Mouse (Mus musculus): ENCODE data around the gene Clec4f. TPM values are rescaled to one million over a fixed set of nuclear protein-coding genes. Genes with fewer than 3 reads are reported as not detected.

Clec4f gene
- polyA plus RNA-seq, 1 experiment: not detected

GRCm38 (mm10) chr6:83631815-83632214 lies 24.2 kb downstream of the Clec4f start:
- Histone ChIP-seq H3K27ac (ENCODE audit: insufficient read depth, low read length) (no peak overlapping the region), H3K4me1 (ENCODE audit: control insufficient read depth, insufficient read depth, low read length) (no peaks in the 10 kb centered on the region), H3K4me3 (replicated peaks; ENCODE audit: insufficient read depth, low read depth, low read length) (no peak overlapping the region), H3K27me3 (ENCODE audit: control insufficient read depth, insufficient read depth, low read length) (no peaks in the 10 kb centered on the region)
- TF ChIP-seq POLR2A (IDR thresholded peaks at IDR 0.05; ENCODE audit: borderline replicate concordance, insufficient read depth, low read length) (no peak), CTCF (IDR thresholded peaks at IDR 0.05; ENCODE audit: borderline replicate concordance, insufficient read depth, low read depth, low read length) (no peak)
- DNase-seq: no peak
- 85% methylated on average over 4 of the region's 4 CpGs for WGBS

GRCm38 (mm10) chr6:83626781-83627180 lies 29.2 kb downstream of the Clec4f start:
- no peak overlapping the region for H3K4me3 ChIP-seq (replicated peaks; ENCODE audit: insufficient read depth, low read depth, low read length)
- no peak for DNase-seq
- no peak overlapping the region for H3K27ac ChIP-seq (ENCODE audit: insufficient read depth, low read length)
- no peaks in the 10 kb centered on the region for H3K27me3 ChIP-seq (ENCODE audit: control insufficient read depth, insufficient read depth, low read length)
- 66% methylated on average over 17 of the region's 17 CpGs for WGBS
- no peak for TF ChIP-seq CTCF (IDR thresholded peaks at IDR 0.05; ENCODE audit: borderline replicate concordance, insufficient read depth, low read depth, low read length)
- no peak for TF ChIP-seq POLR2A (IDR thresholded peaks at IDR 0.05; ENCODE audit: borderline replicate concordance, insufficient read depth, low read length)
- no peaks in the 10 kb centered on the region for H3K4me1 ChIP-seq (ENCODE audit: control insufficient read depth, insufficient read depth, low read length)

- no peak for DNase-seq
- Histone ChIP-seq H3K4me3 (replicated peaks; ENCODE audit: insufficient read depth, low read depth, low read length) (no peak overlapping the region), H3K27me3 (ENCODE audit: control insufficient read depth, insufficient read depth, low read length) (no peaks in the 10 kb centered on the region), H3K27ac (ENCODE audit: insufficient read depth, low read length) (no peak overlapping the region), H3K4me1 (ENCODE audit: control insufficient read depth, insufficient read depth, low read length) (no peaks in the 10 kb centered on the region)
- no peak for TF ChIP-seq CTCF (IDR thresholded peaks at IDR 0.05; ENCODE audit: borderline replicate concordance, insufficient read depth, low read depth, low read length)
- TF ChIP-seq POLR2A (IDR thresholded peaks at IDR 0.05; ENCODE audit: borderline replicate concordance, insufficient read depth, low read length): no peak
- 58% methylated on average over 9 of the region's 9 CpGs for WGBS
Observed at GRCm38 (mm10) chr6:83619955-83620354, 36.0 kb downstream of the Clec4f start.

- H3K4me3 ChIP-seq (replicated peaks; ENCODE audit: insufficient read depth, low read depth, low read length): no peak overlapping the region
- no peak for DNase-seq
- WGBS: 78% methylated on average over 15 of the region's 15 CpGs
- no peak for TF ChIP-seq POLR2A (IDR thresholded peaks at IDR 0.05; ENCODE audit: borderline replicate concordance, insufficient read depth, low read length)
- TF ChIP-seq CTCF (IDR thresholded peaks at IDR 0.05; ENCODE audit: borderline replicate concordance, insufficient read depth, low read depth, low read length): no peak
- no peaks in the 10 kb centered on the region; the same call in 1 of the 2 replicates for H3K4me1 ChIP-seq (ENCODE audit: control insufficient read depth, insufficient read depth, low read length)
- no peaks in the 10 kb centered on the region for H3K27me3 ChIP-seq (ENCODE audit: control insufficient read depth, insufficient read depth, low read length)
- H3K27ac ChIP-seq (ENCODE audit: insufficient read depth, low read length): no peak overlapping the region
Observed at GRCm38 (mm10) chr6:83617581-83618335, 38.2 kb downstream of the Clec4f start.

- no peak overlapping the region for H3K4me3 ChIP-seq (replicated peaks; ENCODE audit: insufficient read depth, low read depth, low read length)
- WGBS: 50% methylated on average over 5 of the region's 5 CpGs
- DNase-seq: no peak
- no peaks in the 10 kb centered on the region for H3K27me3 ChIP-seq (ENCODE audit: control insufficient read depth, insufficient read depth, low read length)
- no peak overlapping the region for H3K27ac ChIP-seq (ENCODE audit: insufficient read depth, low read length)
- H3K4me1 ChIP-seq (ENCODE audit: control insufficient read depth, insufficient read depth, low read length): no peaks in the 10 kb centered on the region; the same call in 1 of the 2 replicates
- TF ChIP-seq POLR2A (IDR thresholded peaks at IDR 0.05; ENCODE audit: borderline replicate concordance, insufficient read depth, low read length): no peak
- no peak for TF ChIP-seq CTCF (IDR thresholded peaks at IDR 0.05; ENCODE audit: borderline replicate concordance, insufficient read depth, low read depth, low read length)
Observed at GRCm38 (mm10) chr6:83616512-83616911, 39.5 kb downstream of the Clec4f start.

GRCm38 (mm10) chr6:83614469-83614868 lies 41.5 kb downstream of the Clec4f start:
- H3K4me3 ChIP-seq (replicated peaks; ENCODE audit: insufficient read depth, low read depth, low read length): no peak overlapping the region
- 61% methylated on average over 4 of the region's 4 CpGs for WGBS
- no peaks in the 10 kb centered on the region for H3K27me3 ChIP-seq (ENCODE audit: control insufficient read depth, insufficient read depth, low read length)
- no peaks in the 10 kb centered on the region; the same call in 1 of the 2 replicates for H3K4me1 ChIP-seq (ENCODE audit: control insufficient read depth, insufficient read depth, low read length)
- no peak overlapping the region for H3K27ac ChIP-seq (ENCODE audit: insufficient read depth, low read length)
- DNase-seq: no peak
- TF ChIP-seq CTCF (IDR thresholded peaks at IDR 0.05; ENCODE audit: borderline replicate concordance, insufficient read depth, low read depth, low read length): no peak
- TF ChIP-seq POLR2A (IDR thresholded peaks at IDR 0.05; ENCODE audit: borderline replicate concordance, insufficient read depth, low read length): no peak

GRCm38 (mm10) chr6:83612976-83613375 lies 43.0 kb downstream of the Clec4f start:
- no peaks in the 10 kb centered on the region; the same call in 1 of the 2 replicates for H3K4me1 ChIP-seq (ENCODE audit: control insufficient read depth, insufficient read depth, low read length)
- 97% methylated on average over 1 of the region's 1 CpGs for WGBS
- DNase-seq: no peak
- TF ChIP-seq POLR2A (IDR thresholded peaks at IDR 0.05; ENCODE audit: borderline replicate concordance, insufficient read depth, low read length) (no peak), CTCF (IDR thresholded peaks at IDR 0.05; ENCODE audit: borderline replicate concordance, insufficient read depth, low read depth, low read length) (no peak)
- H3K27me3 ChIP-seq (ENCODE audit: control insufficient read depth, insufficient read depth, low read length): no peaks in the 10 kb centered on the region
- H3K4me3 ChIP-seq (replicated peaks; ENCODE audit: insufficient read depth, low read depth, low read length): no peak overlapping the region
- no peak overlapping the region for H3K27ac ChIP-seq (ENCODE audit: insufficient read depth, low read length)

GRCm38 (mm10) chr6:83599636-83600174 lies 56.3 kb downstream of the Clec4f start:
- no peak for TF ChIP-seq CTCF (IDR thresholded peaks at IDR 0.05; ENCODE audit: borderline replicate concordance, insufficient read depth, low read depth, low read length)
- no peak for TF ChIP-seq POLR2A (IDR thresholded peaks at IDR 0.05; ENCODE audit: borderline replicate concordance, insufficient read depth, low read length)
- no peaks in the 10 kb centered on the region for H3K4me1 ChIP-seq (ENCODE audit: control insufficient read depth, insufficient read depth, low read length)
- H3K4me3 ChIP-seq (replicated peaks; ENCODE audit: insufficient read depth, low read depth, low read length): no peak overlapping the region
- WGBS: 87% methylated on average over 6 of the region's 6 CpGs
- H3K27me3 ChIP-seq (ENCODE audit: control insufficient read depth, insufficient read depth, low read length): no peaks in the 10 kb centered on the region
- no peak overlapping the region for H3K27ac ChIP-seq (ENCODE audit: insufficient read depth, low read length)
- no peak for DNase-seq
